8 mouse cellular contexts compared by ENCODE assay signal in the genomic region with DNA sequence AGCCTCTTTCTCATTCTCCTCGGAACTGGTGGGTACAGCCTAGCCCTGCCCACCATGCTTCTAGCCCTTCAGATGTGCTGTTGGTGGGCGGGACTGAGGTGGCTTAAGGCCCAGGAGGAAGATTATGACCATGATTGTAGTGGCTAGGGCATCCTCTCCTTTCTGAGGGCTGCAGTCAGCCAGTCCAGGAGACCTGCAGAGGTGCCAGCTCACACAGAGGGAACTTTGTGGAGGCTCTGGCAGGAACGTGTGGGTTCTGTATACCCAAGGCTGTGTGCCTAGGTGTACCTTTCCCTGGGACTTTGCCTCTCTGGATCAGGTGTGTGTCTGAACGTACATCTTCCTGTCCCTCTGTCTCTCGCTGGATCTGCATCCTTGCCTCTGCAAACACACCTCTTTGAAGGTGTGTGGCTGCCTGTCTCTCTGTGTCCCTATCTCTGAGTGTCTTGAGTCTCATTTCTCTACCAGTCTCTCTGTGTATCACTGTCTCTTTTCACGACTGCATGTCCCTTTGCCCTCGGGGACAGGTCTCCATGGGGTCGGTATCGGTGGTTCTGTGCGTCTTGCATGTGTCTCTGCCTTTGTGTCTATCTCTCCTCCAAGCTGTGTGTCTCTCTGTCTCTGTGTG. TPM values are rescaled to one million over a fixed set of nuclear protein-coding genes. Genes with fewer than 3 reads are reported as not detected.
DNase-seq lines count a peak whose midpoint lies in the region; ATAC-seq and TF ChIP-seq lines count a peak whose summit lies in the region.

No protein-coding gene starts in this region.

- H3K4me1 ChIP-seq in heart, embryonic 14.5 days (ENCODE audit: control insufficient read depth in 2 of 2, insufficient read depth in 2 of 2, low read length in 2 of 2): peaks cover 10 to 17% of the 10 kb centered on the region in 2 experiments
- peaks cover 2% of the 10 kb centered on the region; the same call in 1 of the 2 replicates for H3K4me1 ChIP-seq in cortical plate, adult 2 months (ENCODE audit: control insufficient read depth, insufficient read depth, low read length)
- peaks cover 62% of the 10 kb centered on the region for H3K4me1 ChIP-seq in neural tube, embryonic 13.5 days (replicated peaks)

- DNase-seq in heart, adult 18-20 months: no peak
- peak; percentile 21 for DNase-seq in CD4-positive helper T cell, adult 2 months (ENCODE audit: low read depth, low spot score)
- no peak for DNase-seq in gastrocnemius, postnatal 4 days (ENCODE audit: low spot score in 2 of 2)

- H3K4me2 ChIP-seq in heart, embryonic 14.5 days (ENCODE audit: low read length): peak overlapping the region; percentile 91
- peak overlapping the region; percentile 69 for H3K4me2 ChIP-seq in neural tube, embryonic 13.5 days

- no peak overlapping the region for H3K27ac ChIP-seq in heart, embryonic 14.5 days (replicated peaks in 1 of 2; ENCODE audit: control insufficient read depth in 1 of 2, insufficient read depth in 1 of 2, low read depth in 2 of 2, low read length in 2 of 2)
- peak overlapping the region; percentile 43 for H3K27ac ChIP-seq in cortical plate, adult 2 months (ENCODE audit: insufficient read depth, low read length)
- peak overlapping the region; percentile 93 for H3K27ac ChIP-seq in neural tube, embryonic 13.5 days (replicated peaks)

- 22% methylated on average over 10 of the region's 10 CpGs for WGBS in heart, embryonic 14.5 days
- WGBS in neural tube, embryonic 13.5 days: 4% methylated on average over 10 of the region's 10 CpGs

- TF ChIP-seq POLR2A in cortical plate, adult 2 months (IDR thresholded peaks at IDR 0.05; ENCODE audit: extremely low read depth, insufficient read depth, low read length): no peak

- no peaks in the 10 kb centered on the region for H3K9me3 ChIP-seq in heart, embryonic 14.5 days (ENCODE audit: control insufficient read depth, low read length)
- H3K9me3 ChIP-seq in neural tube, embryonic 13.5 days: no peaks in the 10 kb centered on the region

- no peak for ATAC-seq in heart, embryonic 14.5 days (ENCODE audit: insufficient number of reproducible peaks, insufficient read depth, low FRiP score, low read depth)
- peak; percentile 15 for ATAC-seq in inflammation-experienced regulatory T-cells, adult 6 months
- peak; percentile 21 for ATAC-seq in neural tube, embryonic 13.5 days (ENCODE audit: low read depth)
- no peak for ATAC-seq in megakaryocyte progenitor cell, adult 5-6 weeks (replicated peaks; ENCODE audit: poor library complexity)

- peak overlapping the region; percentile 53 to 58 for H3K4me3 ChIP-seq in heart, embryonic 14.5 days (ENCODE audit: control insufficient read depth in 1 of 2, insufficient read depth in 1 of 2, low read depth in 1 of 2, low read length in 2 of 2)
- H3K4me3 ChIP-seq in cortical plate, adult 2 months (ENCODE audit: insufficient read depth, low read length): peak overlapping the region; percentile 94
- H3K4me3 ChIP-seq in neural tube, embryonic 13.5 days: peak overlapping the region; percentile 73

- peaks cover 14% of the 10 kb centered on the region for H3K27me3 ChIP-seq in heart, embryonic 14.5 days (ENCODE audit: control insufficient read depth, insufficient read depth, low read length)
- no peaks in the 10 kb centered on the region for H3K27me3 ChIP-seq in neural tube, embryonic 13.5 days

- TF ChIP-seq CTCF in cortical plate, adult 2 months (IDR thresholded peaks at IDR 0.05; ENCODE audit: extremely low read depth, insufficient read depth, low read length): no peak

- H3K9ac ChIP-seq in heart, embryonic 14.5 days (ENCODE audit: low read length): peak overlapping the region; percentile 79
- peak overlapping the region; percentile 95 for H3K9ac ChIP-seq in neural tube, embryonic 13.5 days

- H3K36me3 ChIP-seq in heart, embryonic 14.5 days (ENCODE audit: control insufficient read depth, insufficient read depth, low read length): no peaks in the 10 kb centered on the region
- H3K36me3 ChIP-seq in neural tube, embryonic 13.5 days: peaks cover 11% of the 10 kb centered on the region

RNA-seq across cellular contexts. Expression of gene Enho, which starts 0.8 kb away (rescaled TPM):
- 3.9 and 6.3 TPM in 2 replicates for polyA plus RNA-seq in heart, embryonic 14.5 days (2014; fragmentation: Nextera tagmentation; extraction: Ambion mirVana)
- 10 to 100 TPM in 1 of 2 experiments, 1 to 10 TPM in 1; 9.7 to 11.0 TPM for total RNA-seq in heart, adult 18-20 months (2021)
- polyA plus RNA-seq in cortical plate, adult 2 months (2012; rRNA removed): 88.2 and 97.6 TPM in 2 replicates
- not detected for polyA plus RNA-seq in inflammation-experienced regulatory T-cells, adult 6 months (2017; shearing (Covaris generic))
- 79.3 and 81.9 TPM in 2 replicates for polyA plus RNA-seq in neural tube, embryonic 13.5 days (2015; fragmentation: Nextera tagmentation; extraction: Ambion mirVana)
- total RNA-seq in gastrocnemius, postnatal 4 days (2021): 10 to 100 TPM; 29.0 to 37.6 TPM
- total RNA-seq in megakaryocyte progenitor cell, adult 5-6 weeks (2015): not detected in 2 replicates
- total RNA-seq in megakaryocyte progenitor cell, adult 5-6 weeks (2017): not detected in 2 replicates

RNA-seq across cellular contexts. Expression of gene Cntfr, which starts 57.6 kb away (rescaled TPM):
- 1.2 and 2.8 TPM in 2 replicates for polyA plus RNA-seq in heart, embryonic 14.5 days (2014; fragmentation: Nextera tagmentation; extraction: Ambion mirVana)
- total RNA-seq in heart, adult 18-20 months (2021): 1 to 10 TPM; 3.3 to 4.4 TPM
- 59.8 and 67.8 TPM in 2 replicates for polyA plus RNA-seq in cortical plate, adult 2 months (2012; rRNA removed)
- not detected for polyA plus RNA-seq in inflammation-experienced regulatory T-cells, adult 6 months (2017; shearing (Covaris generic))
- polyA plus RNA-seq in neural tube, embryonic 13.5 days (2015; fragmentation: Nextera tagmentation; extraction: Ambion mirVana): 28.9 and 29.7 TPM in 2 replicates
- 10 to 100 TPM; 40.8 to 41.9 TPM for total RNA-seq in gastrocnemius, postnatal 4 days (2021)
- not detected in 2 replicates for total RNA-seq in megakaryocyte progenitor cell, adult 5-6 weeks (2015)
- not detected in 2 replicates for total RNA-seq in megakaryocyte progenitor cell, adult 5-6 weeks (2017)

Comparison
In these comparisons a context has a peak if more than half of its experiments do, and no peak if none do; other contexts are left out.
1. ATAC-seq: peak in inflammation-experienced regulatory T-cells, adult 6 months (single experiment) and neural tube, embryonic 13.5 days (single experiment); none in heart, embryonic 14.5 days (single experiment) and megakaryocyte progenitor cell, adult 5-6 weeks (single experiment).
2. H3K27ac ChIP-seq: peak in cortical plate, adult 2 months (single experiment) and neural tube, embryonic 13.5 days (single experiment); none in heart, embryonic 14.5 days (0 of 2).
3. RNA of gene Enho, which starts 0.8 kb away (polyA plus RNA-seq): 88.2 to 97.6 TPM in cortical plate, adult 2 months and 79.3 to 81.9 TPM in neural tube, embryonic 13.5 days; 3.9 to 6.3 TPM in heart, embryonic 14.5 days and not detected in inflammation-experienced regulatory T-cells, adult 6 months; every median in the first group is over 10 times any median in the second.
4. Peak in every context shown above with its lines, with median percentiles within 50 percentile points of each other: H3K4me3 ChIP-seq.